Mouse (Mus musculus): ENCODE results near the gene Zcchc2.

Gene Zcchc2

DNA sequence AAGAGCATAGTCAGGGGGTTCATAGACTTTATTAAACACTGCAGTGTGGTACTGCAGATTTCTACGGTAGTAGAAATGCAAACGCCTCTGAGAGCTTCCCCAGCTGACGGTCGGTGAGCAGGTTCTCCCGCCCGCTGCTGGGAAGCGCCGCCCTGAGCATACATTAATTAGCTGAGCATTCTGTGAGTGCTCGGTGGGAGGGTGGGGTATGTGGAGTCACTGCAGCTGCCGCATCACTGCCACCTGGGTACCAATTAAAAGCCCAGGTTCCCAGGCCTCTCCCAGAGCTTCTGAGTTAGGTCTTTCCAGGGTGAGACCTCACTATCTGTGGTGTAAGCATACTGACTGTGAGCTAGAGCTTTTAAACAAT is 81.8 kb downstream of the Zcchc2 start:
- no peak for DNase-seq (ENCODE audit: low spot score in 2 of 2)

DNA sequence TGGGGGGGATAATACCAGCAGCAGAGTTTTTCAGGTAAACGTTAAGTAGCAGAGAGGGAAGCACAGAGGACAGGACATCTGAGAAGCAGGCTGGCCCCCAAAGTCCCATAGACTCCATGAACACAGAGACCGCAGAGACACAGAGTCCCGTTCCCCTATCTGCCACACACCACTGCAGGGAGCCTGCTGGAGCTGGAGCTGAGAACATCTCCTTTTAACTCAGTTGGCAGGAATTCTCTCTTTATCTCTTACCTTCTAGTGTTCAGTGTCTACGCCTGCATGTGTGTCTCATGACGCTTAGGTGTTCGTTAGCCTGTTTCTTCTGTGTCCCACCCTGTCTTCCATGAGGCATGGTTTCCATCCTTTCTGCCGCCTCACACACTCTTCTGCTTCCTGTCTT is 83.0 kb downstream of the Zcchc2 start:
- DNase-seq (ENCODE audit: low spot score in 2 of 2): no peak

- no peak for DNase-seq (ENCODE audit: low spot score in 2 of 2)
Observed at GRCm38 (mm10) chr1:106074141-106074540, 83.9 kb downstream of the Zcchc2 start.

GRCm38 (mm10) chr1:106074656-106075055 is 84.5 kb downstream of the Zcchc2 start:
- DNase-seq (ENCODE audit: low spot score in 2 of 2): no peak

GRCm38 (mm10) chr1:106076641-106077040 is 86.4 kb downstream of the Zcchc2 start:
- DNase-seq (ENCODE audit: low spot score in 2 of 2): no peak

DNA sequence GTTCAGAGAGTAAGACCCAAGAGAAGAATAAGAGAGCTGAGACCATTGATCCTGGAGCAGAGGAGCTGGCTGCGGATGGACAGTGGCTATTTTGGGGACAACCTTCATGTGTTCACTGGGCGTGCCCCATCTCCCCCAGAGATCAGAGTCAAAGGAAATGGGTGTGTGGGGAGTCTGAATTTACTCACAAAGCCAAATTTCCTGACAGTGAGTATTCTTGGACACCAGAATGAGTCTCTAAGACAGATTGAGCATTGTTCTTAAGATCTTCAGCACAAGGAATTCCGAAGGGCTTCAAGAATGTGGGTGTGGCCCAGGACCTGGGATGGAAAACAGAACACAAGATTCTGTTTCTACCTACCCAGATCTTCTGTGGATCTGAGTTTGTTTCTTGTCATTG is 87.0 kb downstream of the Zcchc2 start:
- no peak for DNase-seq (ENCODE audit: low spot score in 2 of 2)

Data from natural killer cell, adult 2 months (primary cell).